Mouse (Mus musculus) gastrocnemius, postnatal 4 days (tissue): ENCODE results near the gene Nop53. TPM values are rescaled to one million over a fixed set of nuclear protein-coding genes. Genes with fewer than 3 reads are reported as not detected.
"Not testable (repeated sequence)": the region's sequence is repeated elsewhere in the genome, so short reads cannot be mapped to it uniquely, and the experiment has no call there.

Experiments used
- DNase-seq, 2 experiments: peaks; one replicate each; pipeline ENCODE4 v3.0.0; 2021 to 2022; ENCODE audit warnings: low spot score in 2 of 2, mixed read lengths in 2 of 2
- total RNA-seq, 2 experiments: library from RNA; stranded (reverse); gene quantifications; 2 replicates each; pipeline ENCODE4 v1.2.3; 2021

The Nop53 gene
- total RNA-seq, 2 experiments from 2014 or later = 172 to 173 TPM

DNA sequence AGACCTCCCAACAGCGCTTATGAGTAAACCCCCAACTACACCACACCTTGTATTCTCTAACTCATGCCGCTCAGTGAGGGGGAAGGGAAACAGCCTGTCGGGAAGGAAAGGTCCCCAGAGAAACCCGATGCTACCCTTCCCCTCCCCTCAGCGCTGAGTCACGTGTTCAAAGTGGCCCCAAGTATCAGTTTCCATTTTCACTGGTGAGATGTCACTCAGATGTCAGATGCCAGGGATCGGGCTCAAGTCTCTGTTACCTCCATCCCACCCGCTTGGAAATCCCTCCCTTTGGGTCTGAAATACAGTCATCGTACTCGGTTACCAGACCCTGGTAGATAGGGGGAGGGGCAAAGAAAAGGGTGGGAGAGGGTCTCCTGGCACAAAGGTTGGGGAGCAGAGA is 24.1 kb downstream of the Nop53 start:
- DNase-seq = no peak

DNA sequence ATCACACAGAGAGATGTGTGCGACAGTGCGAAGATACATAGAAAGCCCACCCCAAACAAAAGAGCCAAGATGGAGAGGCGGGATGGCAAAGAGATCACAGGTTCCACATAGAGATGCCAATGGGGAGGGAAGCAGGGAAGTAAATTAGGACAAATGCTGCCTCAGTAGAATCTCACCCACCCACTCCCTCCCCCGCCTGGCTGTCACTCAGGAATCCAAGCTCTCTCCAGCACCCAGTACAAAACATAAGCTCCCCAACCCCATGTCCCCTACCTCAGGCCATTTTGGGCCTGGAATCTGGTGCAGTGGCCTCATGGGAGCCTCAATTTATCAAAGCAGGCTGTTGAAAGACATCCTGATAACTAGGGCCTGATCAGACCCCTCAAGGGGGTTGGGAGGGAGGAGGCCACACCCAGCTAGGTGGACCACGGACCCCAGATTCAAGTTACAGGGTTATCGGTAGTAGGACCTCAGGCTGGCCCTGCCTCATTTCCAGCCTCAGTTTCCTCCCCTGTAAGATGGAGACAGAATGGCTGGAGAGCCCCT is 25.2 kb downstream of the Nop53 start:
- DNase-seq = no peak

DNA sequence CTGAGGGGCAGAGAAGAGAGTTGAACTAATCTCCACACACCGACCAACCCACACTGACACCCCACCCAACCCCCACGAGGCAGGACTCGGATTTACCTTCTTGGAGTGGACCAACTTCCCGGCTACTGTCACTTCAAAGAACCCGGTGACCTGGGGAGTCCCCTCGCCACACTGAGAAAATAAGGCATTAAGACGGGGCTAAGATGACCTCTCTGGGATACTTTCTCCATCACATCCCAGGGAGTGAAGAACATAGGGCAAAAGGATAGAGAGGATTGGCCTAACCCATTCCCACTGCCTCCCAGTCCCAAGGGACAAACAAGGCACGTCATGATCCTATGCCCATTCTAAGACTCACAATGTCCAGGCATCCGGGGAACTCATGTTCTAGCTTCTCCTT is 25.9 kb downstream of the Nop53 start:
- DNase-seq = no peak

DNA sequence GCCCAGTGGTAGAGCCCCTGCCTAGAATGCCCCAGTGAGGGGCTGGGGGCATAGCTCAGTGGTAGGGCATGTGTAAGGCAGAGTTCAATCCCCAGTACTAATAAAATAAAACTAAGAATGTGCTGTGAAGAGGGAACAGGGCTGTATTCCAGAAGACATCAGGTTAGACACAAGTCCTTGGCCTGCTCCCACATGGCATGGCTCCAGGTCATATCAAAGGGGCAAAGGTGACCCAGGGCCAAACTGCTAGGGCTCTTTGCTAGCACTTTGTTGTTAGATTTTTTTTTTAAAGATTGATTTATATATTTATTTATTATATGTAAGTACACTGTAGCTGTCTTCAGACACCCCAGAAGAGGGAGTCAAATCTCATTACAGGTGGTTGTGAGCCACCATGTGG is 27.5 kb downstream of the Nop53 start:
- no peak for DNase-seq

DNA sequence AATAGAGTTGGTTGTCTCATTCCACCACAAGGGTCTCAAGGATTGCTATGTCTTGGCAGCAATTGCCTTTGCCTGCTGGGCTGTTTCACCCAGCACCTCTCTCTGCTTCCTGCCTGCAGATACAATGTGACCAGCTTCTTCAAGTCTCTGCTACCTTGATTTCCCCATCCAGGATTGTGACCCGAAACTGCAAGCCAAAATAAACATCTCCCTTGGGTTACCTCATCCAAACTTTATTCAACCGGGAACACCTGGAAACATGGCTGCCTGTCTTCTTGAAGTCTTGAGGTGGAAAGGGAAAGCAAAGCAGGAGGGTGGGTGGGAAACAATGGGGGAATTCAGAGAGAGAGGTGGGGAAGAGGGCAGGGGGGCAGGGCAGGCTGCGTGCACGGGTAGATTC is 28.9 kb downstream of the Nop53 start:
- no peak for DNase-seq

DNA sequence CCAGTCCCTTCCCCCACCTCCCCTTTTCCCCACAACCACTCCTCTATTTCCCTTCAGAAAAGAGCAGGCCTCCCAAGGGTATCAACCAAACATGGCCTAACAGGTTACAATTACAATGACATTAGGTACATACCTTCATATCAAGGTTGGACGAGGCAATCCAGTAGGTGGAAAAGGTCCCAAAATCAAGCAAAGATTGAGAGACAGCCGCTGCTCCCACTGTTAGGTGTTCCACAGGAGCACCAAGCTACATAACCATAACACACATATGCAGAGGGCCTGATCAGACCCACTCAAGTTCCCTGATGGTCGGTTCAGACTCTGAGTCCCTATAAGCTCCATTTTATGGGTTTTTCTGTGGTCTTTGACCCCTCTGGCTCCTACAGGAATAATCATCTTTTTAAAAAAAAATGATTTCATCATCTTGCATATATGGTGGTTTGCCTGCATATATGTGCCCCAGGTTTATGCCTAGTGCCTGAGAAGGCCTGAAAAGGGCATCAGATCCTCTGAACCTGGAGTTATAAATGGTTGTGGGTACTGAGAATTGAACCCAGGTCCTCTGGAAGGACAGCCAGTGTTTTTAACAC is 29.6 kb downstream of the Nop53 start:
- DNase-seq = no peak

DNA sequence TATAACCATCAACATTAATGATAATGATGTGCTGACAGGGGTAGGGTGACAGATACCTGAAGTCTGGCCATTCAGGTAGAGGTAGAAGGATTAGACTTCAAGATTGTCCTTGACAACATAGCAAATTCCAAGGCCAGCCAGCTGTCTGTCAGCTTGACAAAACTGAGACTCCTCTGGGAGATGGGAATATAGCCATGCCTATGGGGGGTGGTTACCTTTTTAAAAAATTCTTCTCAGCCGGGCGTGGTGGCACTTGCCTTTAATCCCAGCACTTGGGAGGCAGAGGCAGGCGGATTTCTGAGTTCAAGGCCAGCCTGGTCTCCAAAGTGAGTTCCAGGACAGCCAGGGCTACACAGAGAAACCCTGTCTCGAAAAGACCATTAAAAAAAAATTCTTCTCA is 30.2 kb downstream of the Nop53 start:
- DNase-seq = not testable (repeated sequence)

DNA sequence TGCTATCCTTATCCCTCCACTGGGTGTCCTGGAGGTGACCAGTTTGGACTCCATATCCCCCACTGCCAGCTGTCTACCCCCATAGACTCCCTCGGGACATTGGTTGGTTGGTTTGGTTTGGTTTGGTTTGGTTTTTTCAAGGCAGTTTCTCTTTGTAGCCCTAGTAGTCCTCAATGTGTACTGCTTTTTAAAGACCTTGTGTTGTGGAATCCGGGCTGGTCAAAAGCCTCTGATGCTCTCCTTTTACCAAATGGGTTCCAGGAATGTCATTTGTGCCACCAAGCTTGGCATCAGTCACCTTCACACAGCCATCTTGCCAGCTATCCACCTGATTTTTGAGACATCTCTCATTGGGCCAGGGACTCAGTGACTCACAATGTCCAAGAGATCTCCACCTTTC is 31.1 kb downstream of the Nop53 start:
- DNase-seq = no peak

DNA sequence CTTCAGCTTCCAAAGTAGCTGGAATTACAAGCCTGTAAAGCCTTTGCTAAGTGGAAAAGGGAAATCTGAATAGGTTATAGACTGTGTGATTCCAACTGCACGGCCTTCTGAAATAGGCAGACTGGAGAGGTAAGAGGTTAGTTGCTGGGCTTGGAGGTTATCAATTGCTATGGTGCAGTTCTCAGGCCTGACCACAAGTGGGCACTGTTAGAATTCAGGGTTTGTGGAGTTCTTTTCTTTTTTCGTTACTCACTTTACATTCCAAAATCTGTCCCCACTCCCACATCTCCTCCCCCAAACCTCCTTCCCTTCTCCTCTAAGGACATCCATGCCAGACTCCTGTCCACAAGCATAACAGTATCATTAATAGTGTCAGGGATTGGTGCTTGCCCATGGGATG is 31.6 kb downstream of the Nop53 start:
- peak in 1 of 2 experiments; percentile 43 for DNase-seq

DNA sequence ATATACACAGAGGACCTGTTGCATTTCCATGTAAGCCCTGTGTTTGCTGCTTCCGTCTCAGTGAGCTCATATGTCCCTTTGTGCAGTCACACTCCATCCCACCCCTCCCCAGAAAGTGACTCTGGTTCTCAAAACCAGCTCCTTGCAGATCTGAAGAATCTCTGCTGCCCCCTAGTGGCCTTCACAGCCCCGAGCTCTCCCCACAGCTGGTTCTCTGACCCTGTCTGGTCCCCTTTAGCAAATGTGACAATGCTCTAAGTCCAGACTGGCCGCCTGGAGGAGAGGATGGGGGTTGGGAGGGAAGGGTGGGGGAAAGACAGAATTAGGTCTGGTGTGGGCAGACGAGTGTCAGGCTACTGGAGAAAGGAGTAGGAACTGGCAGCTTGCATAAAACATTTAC is 33.7 kb downstream of the Nop53 start:
- DNase-seq = peak; percentile 72 to 73

DNA sequence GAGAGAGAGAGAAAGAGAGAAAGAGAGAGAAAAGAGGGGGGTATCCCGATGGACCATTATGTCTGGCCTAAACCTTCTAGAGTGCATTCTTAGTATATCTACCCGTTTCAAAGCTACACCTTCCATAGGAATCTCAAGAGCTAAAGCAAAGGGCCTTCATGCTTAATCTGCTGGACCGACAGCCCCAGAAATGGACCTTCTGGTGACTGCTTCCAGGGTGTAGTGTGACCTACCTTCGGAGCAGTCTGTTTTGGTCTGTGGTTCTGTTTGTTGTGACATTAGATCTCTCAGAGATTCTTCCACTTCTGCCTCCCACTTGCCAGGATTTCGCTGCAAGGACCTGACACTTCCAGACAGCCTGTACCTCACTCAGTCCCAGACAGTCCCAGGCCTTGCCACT is 35.4 kb downstream of the Nop53 start:
- DNase-seq = no peak

DNA sequence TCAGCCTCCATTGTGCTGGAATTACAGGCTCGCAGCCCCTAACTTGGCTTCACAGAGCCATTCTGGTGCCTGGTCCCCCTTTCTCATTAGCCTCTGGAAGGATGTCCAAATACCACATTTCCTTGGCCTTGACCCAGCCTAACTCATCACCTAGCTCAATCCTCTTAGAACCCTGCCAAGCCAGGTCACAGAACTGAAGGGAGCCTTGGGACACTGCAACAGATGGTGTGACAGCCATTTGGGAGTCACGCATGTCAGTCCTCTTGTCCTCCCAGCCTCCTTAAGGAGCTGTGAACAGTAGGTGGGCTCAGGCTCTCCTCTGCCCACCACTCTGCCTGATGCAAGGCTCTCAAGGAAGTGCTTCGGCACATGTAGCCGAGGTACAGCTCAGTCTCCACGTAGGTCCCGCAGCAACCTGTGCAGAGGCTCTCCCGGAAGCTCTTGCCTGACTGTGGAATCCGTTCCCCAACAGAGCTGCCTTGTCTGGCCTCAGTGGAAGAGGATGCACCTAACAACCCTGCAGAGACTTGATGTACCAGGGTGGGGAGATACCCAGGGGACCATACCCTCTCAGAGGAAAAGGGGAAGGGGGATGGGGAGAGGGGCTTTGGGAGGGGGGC is 37.8 kb downstream of the Nop53 start:
- no peak for DNase-seq

DNA sequence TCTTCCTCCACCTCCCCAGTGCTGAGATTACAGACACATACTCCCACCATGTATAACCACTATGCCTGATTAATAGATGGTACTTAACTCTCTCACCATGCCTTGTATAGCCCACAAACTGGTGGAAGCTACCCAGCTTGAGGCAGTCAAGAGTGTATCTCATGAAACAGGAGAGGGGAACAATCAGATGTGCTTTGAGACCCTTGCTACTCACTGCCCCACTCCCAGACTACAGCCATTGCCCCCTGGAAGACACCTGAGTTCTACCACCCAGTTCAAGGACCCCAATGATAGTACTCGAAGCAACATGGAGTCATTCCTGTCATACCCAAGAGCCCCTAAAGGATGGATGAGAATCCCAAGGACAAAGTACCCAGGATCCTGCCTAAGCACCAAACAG is 39.3 kb downstream of the Nop53 start:
- DNase-seq = no peak

DNA sequence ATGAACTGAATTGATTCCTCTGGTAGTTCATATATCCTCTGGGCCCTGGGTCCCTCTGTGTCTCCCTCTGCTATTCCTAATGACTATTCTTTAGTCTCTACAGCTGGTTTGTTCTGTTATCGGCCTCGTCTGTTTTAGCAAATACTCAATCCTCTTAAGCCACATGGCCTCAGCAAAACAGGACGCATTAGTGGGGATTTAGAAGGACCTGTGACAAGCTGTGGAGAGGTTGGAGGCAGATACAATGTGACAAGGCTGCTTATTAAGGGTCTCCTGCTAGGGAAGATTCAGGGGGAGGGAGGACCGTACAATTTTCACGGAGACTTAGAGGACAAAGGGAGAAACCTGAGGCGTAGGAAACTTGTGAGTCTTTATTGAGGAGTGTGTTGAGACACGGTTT is 40.0 kb downstream of the Nop53 start:
- no peak for DNase-seq

DNA sequence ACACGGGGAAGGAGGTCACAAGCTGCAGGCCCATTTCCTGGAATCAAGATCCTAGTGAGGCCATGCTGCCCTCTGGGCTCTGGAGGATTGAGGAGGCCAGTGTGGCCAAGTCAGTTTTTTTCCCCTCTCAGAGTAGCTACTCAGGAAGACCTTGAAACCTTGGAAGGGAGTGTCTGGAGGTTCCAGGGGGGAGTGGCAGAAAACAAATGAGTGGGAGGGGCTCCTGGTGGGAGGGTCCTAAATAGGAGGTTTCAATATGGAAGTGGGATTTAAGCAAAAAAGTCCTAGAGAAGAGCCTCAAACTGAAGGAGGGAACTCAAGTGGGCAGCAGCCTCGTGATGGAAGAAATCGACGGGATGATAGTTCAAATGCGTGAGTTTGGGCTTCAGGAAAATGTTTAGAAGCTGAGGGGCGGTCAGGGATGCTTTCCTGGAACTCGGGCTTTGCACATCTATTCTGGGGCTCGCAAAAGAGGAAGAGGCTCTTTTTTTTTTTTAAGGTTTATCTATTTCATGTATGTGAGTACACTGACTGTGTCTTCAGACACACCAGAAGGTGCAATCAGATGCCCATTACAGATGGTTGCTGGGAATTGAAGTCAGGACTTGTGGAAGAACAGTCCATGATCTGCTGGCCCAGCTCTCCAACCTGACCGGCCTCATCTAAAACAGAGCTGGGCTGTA is 44.4 kb downstream of the Nop53 start:
- no peak for DNase-seq

DNA sequence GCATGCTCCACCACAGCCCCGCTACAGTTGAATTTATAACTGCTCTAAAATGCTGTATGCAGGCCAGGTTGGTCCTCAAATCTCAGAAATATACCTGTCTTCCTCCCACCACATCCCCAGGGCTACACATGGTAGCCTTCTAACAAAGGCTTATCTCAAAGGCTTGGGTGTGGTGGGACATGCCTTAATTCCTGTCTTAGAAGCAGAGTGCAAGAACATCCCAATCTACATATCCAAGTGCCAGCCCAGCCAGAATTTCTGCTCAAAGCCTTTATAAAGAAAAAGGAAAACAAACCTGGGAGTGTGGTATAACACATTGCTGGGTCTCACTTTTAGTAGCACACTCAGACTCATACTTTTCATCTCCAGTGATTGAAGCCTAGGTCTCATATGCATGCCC is 51.6 kb downstream of the Nop53 start:
- no peak for DNase-seq

Other genes with a start within 250 kb of the Nop53 start
- not detected for gene Obox5, start 195.9 kb downstream of the Nop53 start, total RNA-seq
- gene Obox6, start 106.4 kb downstream of the Nop53 start, total RNA-seq = not detected
- not detected for gene Crx, start 66.1 kb downstream of the Nop53 start, total RNA-seq
- not detected for gene Crxos, start 63.5 kb downstream of the Nop53 start, total RNA-seq
- 100 to 1,000 TPM; 440 to 541 TPM for gene Selenow, start 23.7 kb downstream of the Nop53 start, total RNA-seq
- gene Ehd2, start 21.5 kb upstream of the Nop53 start, total RNA-seq = 100 to 1,000 TPM; 160 to 194 TPM
- gene Bicra, start 101.8 kb upstream of the Nop53 start, total RNA-seq = 10 to 100 TPM; 12.1 to 12.6 TPM
- under 1 TPM in 1 of 2 experiments, not detected in 1; 0.05 TPM for gene Zfp541, start 115.7 kb upstream of the Nop53 start, total RNA-seq
- gene Napa, start 152.4 kb upstream of the Nop53 start, total RNA-seq = 100 to 1,000 TPM; 141 to 153 TPM
- gene Kptn, start 173.8 kb upstream of the Nop53 start, total RNA-seq = 10 to 100 TPM; 11.7 to 13.9 TPM
- 1 to 10 TPM in 1 of 2 experiments, under 1 TPM in 1; 0.54 to 1.1 TPM for gene Slc8a2, start 183.8 kb upstream of the Nop53 start, total RNA-seq
- gene Meis3, start 229.0 kb upstream of the Nop53 start, total RNA-seq = 10 to 100 TPM in 1 of 2 experiments, 1 to 10 TPM in 1; 9.5 to 11.7 TPM